Mouse (Mus musculus): ENCODE results near the gene Nup98.

DNA sequence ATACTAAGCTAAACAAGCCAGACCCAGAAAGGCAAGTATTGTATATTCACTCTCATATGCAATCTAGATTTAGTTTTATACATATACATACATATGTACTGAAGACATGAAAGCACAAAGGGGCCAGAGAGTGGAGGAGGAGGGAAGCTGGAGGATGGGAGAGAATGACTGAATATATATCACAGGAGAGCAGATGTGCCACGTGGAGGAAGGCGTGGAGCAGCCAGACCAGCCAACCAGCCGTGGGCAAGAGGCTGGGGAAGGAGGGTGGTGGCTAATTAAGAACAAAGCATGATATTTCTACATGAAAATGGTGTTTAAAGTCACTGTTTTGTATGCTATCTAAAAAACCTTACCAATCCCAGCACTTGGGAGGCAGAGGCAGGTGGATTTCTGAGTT lies 48.8 kb upstream of the Nup98 start:
- TF ChIP-seq CTCF (IDR thresholded peaks at IDR 0.05; ENCODE audit: insufficient read depth, low read depth, low read length) (no peak), POLR2A (IDR thresholded peaks at IDR 0.05; ENCODE audit: insufficient read depth, low read depth, low read length) (no peak)
